32 mouse cellular contexts compared by ENCODE assay signal in genomic region chr2:72037357-72037756, GRCm38 (mm10).
"Had no signal": no experiment of that assay in that cellular context is flagged by ENCODE, and none has a peak within 500 bp of the region (broad histone marks: within the 10 kb centered on the region; RNA-seq: fewer than 3 reads in every experiment).

No protein-coding gene starts in this region.

- H3K4me1 ChIP-seq: hindbrain, embryonic 13.5 days had no signal

- H3K4me3 ChIP-seq: heart, embryonic 10.5 days; heart, embryonic 12.5 days; heart, embryonic 13.5 days; heart, embryonic 15.5 days; hindbrain, embryonic 10.5 days; hindbrain, embryonic 12.5 days; hindbrain, embryonic 13.5 days; hindbrain, embryonic 15.5 days; kidney, embryonic 15.5 days; layer of hippocampus, adult 2 months; left cerebral cortex, adult 2 months had no signal

- H3K27me3 ChIP-seq: heart, embryonic 15.5 days; hindbrain, embryonic 12.5 days; hindbrain, embryonic 15.5 days; kidney, embryonic 15.5 days had no signal

- H3K27ac ChIP-seq: heart, embryonic 10.5 days; heart, embryonic 13.5 days; heart, embryonic 15.5 days; hindbrain, embryonic 10.5 days; hindbrain, embryonic 12.5 days; hindbrain, embryonic 13.5 days; hindbrain, embryonic 14.5 days; hindbrain, embryonic 15.5 days; hindbrain, postnatal 0 days; kidney, embryonic 15.5 days; kidney, postnatal 0 days; layer of hippocampus, adult 2 months; left cerebral cortex, adult 2 months had no signal

- DNase-seq: heart, postnatal 10 days; heart, postnatal 14 days; heart, postnatal 36 days; heart, postnatal 4 days; kidney, adult 11 months; kidney, adult 18-20 months; kidney, adult 2 months; kidney, adult 8-10 months; kidney, adult 9 months; kidney, postnatal 10 days; kidney, postnatal 14 days; kidney, postnatal 25 days; kidney, postnatal 36 days; kidney, postnatal 4 days; layer of hippocampus, postnatal 36 days had no signal

- H3K36me3 ChIP-seq: heart, embryonic 10.5 days; heart, embryonic 12.5 days; heart, embryonic 13.5 days; heart, embryonic 15.5 days; hindbrain, embryonic 10.5 days; hindbrain, embryonic 12.5 days; hindbrain, embryonic 13.5 days; hindbrain, embryonic 15.5 days; kidney, embryonic 15.5 days had no signal

- H3K9me3 ChIP-seq: heart, embryonic 10.5 days; heart, embryonic 12.5 days; heart, embryonic 13.5 days; heart, embryonic 15.5 days; hindbrain, embryonic 10.5 days; hindbrain, embryonic 12.5 days; hindbrain, embryonic 13.5 days; hindbrain, embryonic 15.5 days; kidney, embryonic 15.5 days had no signal

- H3K9ac ChIP-seq: heart, embryonic 12.5 days; heart, embryonic 13.5 days; heart, embryonic 15.5 days; hindbrain, embryonic 12.5 days; hindbrain, embryonic 13.5 days; hindbrain, embryonic 14.5 days; hindbrain, embryonic 15.5 days; kidney, embryonic 15.5 days had no signal

- H3K4me2 ChIP-seq: heart, embryonic 11.5 days; heart, embryonic 12.5 days; heart, embryonic 13.5 days; heart, embryonic 15.5 days; hindbrain, embryonic 12.5 days; hindbrain, embryonic 13.5 days; hindbrain, embryonic 14.5 days; hindbrain, embryonic 15.5 days; kidney, embryonic 15.5 days had no signal

- ATAC-seq: intestine, embryonic 16.5 days; intestine, postnatal 0 days had no signal
